ENCODE assay signal across 1 mouse cellular context in the genomic region with DNA sequence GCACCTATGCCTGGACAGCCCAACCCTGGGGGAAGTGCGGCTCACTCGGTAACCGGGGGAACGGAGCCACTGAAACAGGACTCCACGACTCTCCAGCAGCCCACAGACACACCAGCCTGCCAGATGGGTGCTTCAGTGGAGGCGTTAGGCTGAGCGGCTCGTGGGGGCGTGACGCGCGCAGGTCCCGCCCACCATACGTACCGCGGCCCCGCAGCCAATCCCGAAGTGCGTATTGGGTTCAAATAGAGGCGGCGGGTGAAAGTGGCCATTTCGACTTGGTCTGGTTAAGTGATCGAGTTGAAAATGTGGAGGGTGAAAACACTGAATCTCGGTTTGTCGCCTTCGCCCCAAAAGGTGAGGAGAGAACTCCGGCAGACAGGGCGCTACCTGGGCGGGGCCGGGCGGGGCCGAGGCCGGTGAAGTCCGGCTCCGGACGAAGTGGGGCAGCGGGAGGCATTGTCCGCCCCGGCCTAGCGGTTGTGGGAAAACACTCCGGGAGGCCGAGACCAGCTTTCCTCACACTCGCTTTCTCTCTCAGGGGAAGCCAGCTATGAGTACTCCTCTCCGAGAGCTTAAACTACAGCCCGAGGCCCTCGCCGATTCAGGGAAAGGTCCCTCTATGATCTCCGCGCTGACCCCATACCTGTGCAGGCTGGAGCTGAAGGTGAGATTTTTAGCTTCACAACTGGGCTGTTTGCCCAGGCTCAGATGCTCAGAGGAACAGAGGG.
A peak's percentile ranks its signal among the peaks of the same experiment; 100 is the strongest.
TF ChIP-seq lines count a peak whose summit lies in the region.

Spag5 (plus strand) TSS at position 173 of the 728 bp plus-strand sequence.

TF ChIP-seq in CH12.LX, 34 proteins besides CTCF, POLR2A, EP300 and RAD21 (continued from another document):
- TF ChIP-seq MAX (IDR thresholded peaks at IDR 0.05; ENCODE audit: low read length) (peak; percentile 61), UBTF (IDR thresholded peaks at IDR 0.05; ENCODE audit: low read depth, low read length) (no peak), ZMIZ1 (IDR thresholded peaks at IDR 0.05; ENCODE audit: low read depth, low read length) (peak; percentile 98), IRF4 (IDR thresholded peaks at IDR 0.05; ENCODE audit: low read depth, low read length) (peak; percentile 34; the same call in 1 of the 2 replicates), USF2 (conservative IDR thresholded peaks at IDR 0.05; ENCODE audit: low read depth, low read length) (no peak), HCFC1 (IDR thresholded peaks at IDR 0.05; ENCODE audit: low read depth, low read length) (peak; percentile 39; the same call in 1 of the 2 replicates), PAX5 (IDR thresholded peaks at IDR 0.05; ENCODE audit: low read length) (no peak), CHD1 (IDR thresholded peaks at IDR 0.05; ENCODE audit: low read depth, low read length) (peak; percentile 48; the same call in 1 of the 2 replicates), MEF2A (IDR thresholded peaks at IDR 0.05; ENCODE audit: borderline replicate concordance, low read depth, low read length) (peak; percentile 56; the same call in 1 of the 2 replicates), MAZ (IDR thresholded peaks at IDR 0.05; ENCODE audit: low read depth, low read length) (no peak; the same call in 1 of the 2 replicates), POLR2AphosphoS2 (IDR thresholded peaks at IDR 0.05; ENCODE audit: low read depth, low read length) (peak; percentile 95), MXI1 (IDR thresholded peaks at IDR 0.05; ENCODE audit: low read depth, low read length) (peak; percentile 92), MAFK (IDR thresholded peaks at IDR 0.05; ENCODE audit: insufficient replicate concordance, low read length) (0 out of 2 replicates have a peak, but pooled peaks have one; percentile 13), JUN (IDR thresholded peaks at IDR 0.05; ENCODE audit: insufficient read depth, low read depth, low read length) (no peak), GABPA (IDR thresholded peaks at IDR 0.05; ENCODE audit: insufficient replicate concordance, low read depth, low read length) (no peak), BHLHE40 (IDR thresholded peaks at IDR 0.05; ENCODE audit: low read depth, low read length) (no peak), ZC3H11A (IDR thresholded peaks at IDR 0.05; ENCODE audit: low read depth, low read length) (no peak), ZNF384 (IDR thresholded peaks at IDR 0.05; ENCODE audit: low read depth, low read length) (no peak), SMC3 (IDR thresholded peaks at IDR 0.05; ENCODE audit: low read depth, low read length) (no peak), CHD2 (IDR thresholded peaks at IDR 0.05; ENCODE audit: low read length) (peak; percentile 48; the same call in 1 of the 2 replicates), USF1 (IDR thresholded peaks at IDR 0.05; ENCODE audit: low read depth, low read length) (peak; percentile 16), NELFE (IDR thresholded peaks at IDR 0.05; ENCODE audit: low read depth, low read length) (peak; percentile 98)
TF ChIP-seq in CH12.LX: peak in this region for 21.
